Mouse (Mus musculus) MEL (cell line): ENCODE data around the gene Ifitm6. TPM values are rescaled to one million over a fixed set of nuclear protein-coding genes. Genes with fewer than 3 reads are reported as not detected.

Experiments used
- DNase-seq: peaks from one replicate; pipeline ENCODE4 v3.0.0; 2011; ENCODE audit warnings: low read depth, low spot score
- H3K27ac ChIP-seq: 2 replicates; pipeline ENCODE4 v1.5.1; 2012; ENCODE audit warnings: low read depth, mild to moderate bottlenecking, control low read depth, low read length, moderate library complexity; ENCODE audit not compliant: control insufficient read depth
- H3K27me3 ChIP-seq, 2 experiments: fragments of 150-350 bp in 1 of 2; sonication (generic) in 1 of 2; 2 replicates each; pipeline ENCODE4 v1.6.1; 2012; ENCODE audit warnings: low read length in 2 of 2, mild to moderate bottlenecking in 2 of 2, improper control_type of control experiment in 1 of 2, moderate library complexity in 1 of 2; ENCODE audit not compliant: insufficient read depth in 2 of 2, control insufficient read depth in 1 of 2
- H3K36me3 ChIP-seq, 2 experiments: 2 replicates each; pipeline ENCODE4 v1.6.1; 2012 to 2014; ENCODE audit warnings: low read length in 2 of 2, improper control_type of control experiment in 1 of 2, inconsistent platforms in 1 of 2, mild to moderate bottlenecking in 1 of 2; ENCODE audit not compliant: insufficient read depth in 2 of 2, control insufficient read depth in 1 of 2
- H3K4me1 ChIP-seq, 2 experiments: fragments of 150-350 bp in 1 of 2; sonication (generic) in 1 of 2; 2 replicates each; pipeline ENCODE4 v1.6.1; 2012; ENCODE audit warnings: low read length in 2 of 2, improper control_type of control experiment in 1 of 2, mild to moderate bottlenecking in 1 of 2; ENCODE audit not compliant: insufficient read depth in 2 of 2, control insufficient read depth in 1 of 2
- H3K4me3 ChIP-seq, 2 experiments: fragments of 150-350 bp in 1 of 2; sonication (generic) in 1 of 2; 2 replicates each; pipeline ENCODE4 v1.5.1; 2012; ENCODE audit warnings: low read depth in 2 of 2, low read length in 2 of 2, mild to moderate bottlenecking in 2 of 2, moderate library complexity in 2 of 2, control low read depth in 1 of 2, improper control_type of control experiment in 1 of 2; ENCODE audit not compliant: control insufficient read depth in 1 of 2, insufficient read depth in 1 of 2
- H3K79me2 ChIP-seq: 2 replicates; pipeline ENCODE4 v1.6.1; 2012; ENCODE audit warnings: mild to moderate bottlenecking, low read length, moderate library complexity; ENCODE audit not compliant: control insufficient read depth, poor library complexity, insufficient read depth
- H3K9ac ChIP-seq: 2 replicates; pipeline ENCODE4 v1.6.1; 2012; ENCODE audit warnings: low read depth, mild to moderate bottlenecking, control low read depth, low read length, moderate library complexity; ENCODE audit not compliant: control insufficient read depth, poor library complexity, severe bottlenecking
- H3K9me3 ChIP-seq: fragments of 150-350 bp; sonication (generic); replicated peaks from 2 replicates; pipeline ENCODE4 v1.6.1; 2012; ENCODE audit warnings: mild to moderate bottlenecking, low read length, improper control_type of control experiment, moderate library complexity; ENCODE audit not compliant: insufficient read depth
- BHLHE40 ChIP-seq: IDR thresholded peaks from 2 replicates; pipeline ENCODE4 v1.6.1; 2012; ENCODE audit warnings: low read depth, mild to moderate bottlenecking, inconsistent platforms, low read length, improper control_type of control experiment, borderline replicate concordance
- CHD2 ChIP-seq: IDR thresholded peaks from 2 replicates; pipeline ENCODE4 v1.6.1; 2011; ENCODE audit warnings: low read length, improper control_type of control experiment
- CTCF ChIP-seq, 3 experiments: IDR thresholded peaks in 2 of 3; conservative IDR thresholded peaks in 1 of 3; 2 replicates each; pipeline ENCODE4 v1.5.1; 2011 to 2012; ENCODE audit warnings: low read length in 3 of 3, low read depth in 2 of 3, mild to moderate bottlenecking in 2 of 3, improper control_type of control experiment in 1 of 3, inconsistent platforms in 1 of 3, mixed read lengths in 1 of 3, moderate library complexity in 1 of 3; ENCODE audit not compliant: control insufficient read depth in 1 of 3, insufficient read depth in 1 of 3, poor library complexity in 1 of 3, severe bottlenecking in 1 of 3
- EP300 ChIP-seq, 2 experiments: IDR thresholded peaks; 2 replicates each; pipeline ENCODE4 v1.6.1; 2011; ENCODE audit warnings: improper control_type of control experiment in 2 of 2, low read length in 2 of 2, low read depth in 1 of 2, mild to moderate bottlenecking in 1 of 2
- ETS1 ChIP-seq: IDR thresholded peaks from 2 replicates; pipeline ENCODE4 v1.6.1; 2012; ENCODE audit warnings: low read depth, mild to moderate bottlenecking, inconsistent platforms, low read length, improper control_type of control experiment, moderate library complexity
- GATA1 ChIP-seq: IDR thresholded peaks from 2 replicates; pipeline ENCODE4 v1.6.1; 2011; ENCODE audit warnings: low read depth, low read length, improper control_type of control experiment
- HCFC1 ChIP-seq: IDR thresholded peaks from 2 replicates; pipeline ENCODE4 v1.6.1; 2012; ENCODE audit warnings: low read depth, mild to moderate bottlenecking, inconsistent platforms, low read length, improper control_type of control experiment, moderate library complexity
- KAT2A ChIP-seq: conservative IDR thresholded peaks from 2 replicates; pipeline ENCODE4 v1.6.1; 2012; ENCODE audit warnings: low read depth, low read length, improper control_type of control experiment, inconsistent platforms
- MAZ ChIP-seq: IDR thresholded peaks from 2 replicates; pipeline ENCODE4 v1.6.1; 2012; ENCODE audit warnings: low read depth, mild to moderate bottlenecking, inconsistent platforms, low read length, improper control_type of control experiment
- MXI1 ChIP-seq: IDR thresholded peaks from 2 replicates; pipeline ENCODE4 v1.6.1; 2011; ENCODE audit warnings: mild to moderate bottlenecking, low read depth, low read length, improper control_type of control experiment
- MYB ChIP-seq: IDR thresholded peaks from 2 replicates; pipeline ENCODE4 v1.6.1; 2011; ENCODE audit warnings: mild to moderate bottlenecking, low read depth, low read length, improper control_type of control experiment
- MYC ChIP-seq: IDR thresholded peaks from 2 replicates; pipeline ENCODE4 v1.6.1; 2011; ENCODE audit warnings: low read depth, mild to moderate bottlenecking, low read length, improper control_type of control experiment, moderate library complexity
- NRF1 ChIP-seq: IDR thresholded peaks from 2 replicates; pipeline ENCODE4 v1.6.1; 2014; ENCODE audit warnings: low read depth, mild to moderate bottlenecking, inconsistent platforms, low read length, improper control_type of control experiment, moderate library complexity; ENCODE audit not compliant: poor library complexity, insufficient read depth, severe bottlenecking
- POLR2AphosphoS2 ChIP-seq: IDR thresholded peaks from 2 replicates; pipeline ENCODE4 v1.6.1; 2011; ENCODE audit warnings: low read length, improper control_type of control experiment
- RAD21 ChIP-seq: IDR thresholded peaks from 2 replicates; pipeline ENCODE4 v1.6.1; 2011; ENCODE audit warnings: mild to moderate bottlenecking, low read depth, low read length, improper control_type of control experiment
- RCOR1 ChIP-seq: IDR thresholded peaks from 2 replicates; pipeline ENCODE4 v1.6.1; 2012; ENCODE audit warnings: low read depth, mild to moderate bottlenecking, inconsistent platforms, low read length, improper control_type of control experiment
- SIN3A ChIP-seq: IDR thresholded peaks from 2 replicates; pipeline ENCODE4 v1.6.1; 2012; ENCODE audit warnings: low read length, improper control_type of control experiment, inconsistent platforms
- TBP ChIP-seq: IDR thresholded peaks from 2 replicates; pipeline ENCODE4 v1.8.0; 2011; ENCODE audit warnings: low read depth, low read length, improper control_type of control experiment
- USF2 ChIP-seq, 2 experiments: IDR thresholded peaks; 2 replicates each; pipeline ENCODE4 v1.6.1; 2011 to 2012; ENCODE audit warnings: improper control_type of control experiment in 2 of 2, low read length in 2 of 2, borderline replicate concordance in 1 of 2, inconsistent platforms in 1 of 2, low read depth in 1 of 2, mild to moderate bottlenecking in 1 of 2; ENCODE audit not compliant: insufficient read depth in 1 of 2
- ZC3H11A ChIP-seq: IDR thresholded peaks from 2 replicates; pipeline ENCODE4 v1.6.1; 2012; ENCODE audit warnings: low read depth, mild to moderate bottlenecking, inconsistent platforms, low read length, improper control_type of control experiment
- ZKSCAN1 ChIP-seq: IDR thresholded peaks from 2 replicates; pipeline ENCODE4 v1.6.1; 2012; ENCODE audit warnings: low read depth, mild to moderate bottlenecking, inconsistent platforms, low read length, improper control_type of control experiment, moderate library complexity
- ZMIZ1 ChIP-seq: IDR thresholded peaks from 2 replicates; pipeline ENCODE4 v1.6.1; 2012; ENCODE audit warnings: low read depth, mild to moderate bottlenecking, inconsistent platforms, low read length, improper control_type of control experiment, moderate library complexity
- ZNF384 ChIP-seq: IDR thresholded peaks from 2 replicates; pipeline ENCODE4 v1.6.1; 2012; ENCODE audit warnings: low read depth, mild to moderate bottlenecking, inconsistent platforms, low read length, improper control_type of control experiment
- polyA plus RNA-seq, 2 experiments: library from polyadenylated mRNA; stranded (reverse) in 1 of 2; unstranded in 1 of 2; fragments of >175 nt in 1 of 2; fragments of >200 nt in 1 of 2; gene quantifications; 2 replicates each; pipeline versions ENCODE4 v1.2.1 to v1.2.4; 2012; ENCODE audit warnings: low replicate concordance in 2 of 2, low read depth in 1 of 2; ENCODE audit not compliant: insufficient read length in 2 of 2, insufficient read depth in 1 of 2, missing spikeins in 1 of 2
- total RNA-seq: library from RNA; depleted of rRNA; stranded (reverse); fragments of 300-350 nt; gene quantifications from 2 replicates; pipeline ENCODE4 v1.2.3, GENCODE M21; 2012

Ifitm6 gene
- total and polyA plus RNA-seq, 3 experiments = not detected

DNA sequence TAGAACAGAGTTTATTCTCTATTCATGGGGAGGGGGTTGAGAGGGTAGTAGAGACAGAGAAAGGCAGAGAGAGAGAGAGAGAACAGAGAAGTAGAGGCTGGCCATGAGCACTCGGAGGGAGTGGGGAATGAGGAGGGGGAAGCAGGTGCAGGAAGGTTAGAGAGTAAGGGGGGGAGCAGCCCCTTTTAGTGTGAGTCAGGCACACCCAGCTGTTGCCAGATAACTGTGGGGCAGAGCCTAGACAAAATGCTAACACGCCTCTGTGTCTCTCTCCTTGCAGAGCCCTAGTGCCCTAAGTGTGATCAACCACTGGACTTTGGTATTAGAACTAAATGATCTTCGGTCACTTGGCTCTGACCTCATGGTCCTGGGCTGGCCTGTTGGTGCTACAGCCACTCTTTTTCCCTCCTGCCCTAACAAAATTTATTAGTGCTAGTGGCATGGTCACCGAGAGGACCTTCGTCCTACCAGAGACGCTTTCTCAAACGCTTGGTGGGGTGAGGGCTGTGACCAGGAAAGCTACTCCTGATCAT lies 6.4 kb downstream of the Ifitm6 start:
- H3K4me1 ChIP-seq = peaks cover 0 to 12% of the 10 kb centered on the region in 2 experiments; a peak in 2 of 4 replicates
- H3K27ac ChIP-seq = no peak overlapping the region

DNA sequence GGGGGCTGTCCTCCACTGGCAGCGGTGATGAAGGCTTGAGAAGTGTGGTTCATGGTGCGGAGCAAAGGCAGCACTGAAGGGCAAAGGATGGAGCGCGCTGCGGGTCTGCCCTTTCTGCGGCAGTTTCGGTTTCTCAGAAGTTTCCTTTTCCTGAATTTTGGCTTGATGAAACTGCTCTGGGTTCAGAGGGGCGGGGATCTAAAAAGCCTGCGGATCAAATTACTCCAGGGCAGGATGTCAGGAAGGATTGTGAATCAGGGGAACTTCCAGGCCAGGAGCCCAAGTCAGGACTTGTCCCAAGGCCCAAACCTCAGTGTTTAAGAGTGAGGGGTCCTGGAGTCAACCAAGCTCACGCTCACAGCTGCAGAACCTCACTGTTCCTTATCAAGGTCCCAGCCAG lies 7.1 kb downstream of the Ifitm6 start, which contains the start of gene Ifitm3:
Gene Ifitm3 (minus strand): TSS at position 178 of the 400 bp plus-strand sequence.
- Histone ChIP-seq H3K36me3 (no peaks in the 10 kb centered on the region; a peak in 1 of 4 replicates), H3K4me3 (peak within 1 kb of the TSS; percentile 64 to 75), H3K79me2 (no peaks in the 10 kb centered on the region), H3K4me1 (peaks cover 0 to 12% of the 10 kb centered on the region in 2 experiments; a peak in 2 of 4 replicates), H3K9me3 (no peaks in the 10 kb centered on the region), H3K9ac (peak within 1 kb of the TSS; percentile 57), H3K27me3 (0 out of 4 replicates have a peak, but pooled peaks cover 0 to 1% of the 10 kb centered on the region in 2 experiments), H3K27ac (no peak within 1 kb of the TSS)
- no peak for TF ChIP-seq CTCF (IDR thresholded peaks at IDR 0.05 in 2 of 3, conservative IDR thresholded peaks at IDR 0.05 in 1 of 3; ENCODE audit: control insufficient read depth in 1 of 3, insufficient read depth in 1 of 3, low read depth in 2 of 3, low read length in 3 of 3, poor library complexity in 1 of 3, severe bottlenecking in 1 of 3)
- no peak for TF ChIP-seq ZC3H11A
- no peak for TF ChIP-seq CHD2
- TF ChIP-seq ZNF384 = no peak
- TF ChIP-seq MAZ = no peak
- TF ChIP-seq KAT2A = no peak
- TF ChIP-seq HCFC1 = no peak
- no peak for TF ChIP-seq BHLHE40
- 0 out of 2 replicates have a peak, but pooled peaks have one; percentile 6 for TF ChIP-seq MXI1
- peak; percentile 21 for DNase-seq

More for the DNA sequence above, 6.4 kb downstream of the Ifitm6 start:
- Histone ChIP-seq H3K9me3 (no peaks in the 10 kb centered on the region), H3K4me3 (peak overlapping the region; percentile 64 to 75; a peak in 3 of 4 replicates), H3K9ac (peak overlapping the region; percentile 57; the same call in 1 of the 2 replicates), H3K79me2 (no peaks in the 10 kb centered on the region), H3K36me3 (no peaks in the 10 kb centered on the region; a peak in 1 of 4 replicates), H3K27me3 (0 out of 4 replicates have a peak, but pooled peaks cover 0 to 1% of the 10 kb centered on the region in 2 experiments)
- TF ChIP-seq POLR2AphosphoS2 (no peak), NRF1 (no peak), ZMIZ1 (no peak), MYB (no peak), ZC3H11A (no peak), MXI1 (no peak), GATA1 (no peak), SIN3A (no peak), TBP (no peak), USF2 (IDR thresholded peaks at IDR 0.05; ENCODE audit: borderline replicate concordance in 1 of 2, insufficient read depth in 1 of 2, low read depth in 1 of 2, low read length in 2 of 2) (no peak), EP300 (IDR thresholded peaks at IDR 0.05; ENCODE audit: low read depth in 1 of 2, low read length in 2 of 2) (no peak), KAT2A (no peak), ETS1 (no peak), RAD21 (no peak), ZKSCAN1 (no peak), RCOR1 (no peak), MYC (no peak), CTCF (IDR thresholded peaks at IDR 0.05 in 2 of 3, conservative IDR thresholded peaks at IDR 0.05 in 1 of 3; ENCODE audit: control insufficient read depth in 1 of 3, insufficient read depth in 1 of 3, low read depth in 2 of 3, low read length in 3 of 3, poor library complexity in 1 of 3, severe bottlenecking in 1 of 3) (no peak)
- no peak for DNase-seq
